Mouse (Mus musculus) cerebellum, postnatal 25 days (tissue): ENCODE measurements around the gene Dcaf11.

Experiments used
- DNase-seq, 2 experiments: peaks; one replicate each; pipeline ENCODE4 v3.0.0; 2021; ENCODE audit warnings: mixed read lengths in 2 of 2

Dcaf11 gene

GRCm38 (mm10) chr14:55618486-55619195 is 58.8 kb downstream of the Dcaf11 start:
- DNase-seq: peak; percentile 55 to 65
